ENCODE assay signal across 10 mouse cellular contexts in genomic region chr9:21037481-21037891, GRCm38 (mm10). TPM values are rescaled to one million over a fixed set of nuclear protein-coding genes. Genes with fewer than 3 reads are reported as not detected.
DNase-seq lines count a peak whose midpoint lies in the region; ATAC-seq and TF ChIP-seq lines count a peak whose summit lies in the region.
"Had no signal": no experiment of that assay in that cellular context is flagged by ENCODE, and none has a peak within 500 bp of the region (broad histone marks: within the 10 kb centered on the region; RNA-seq: fewer than 3 reads in every experiment).

No protein-coding gene starts in this region.

- H3K27ac ChIP-seq in forebrain, postnatal 0 days (ENCODE audit: low read depth, low read length): no peak overlapping the region
- no peak overlapping the region for H3K27ac ChIP-seq in kidney, embryonic 16.5 days (ENCODE audit: low read length)
- no peak overlapping the region for H3K27ac ChIP-seq in midbrain, embryonic 11.5 days (ENCODE audit: low read depth, low read length)

- peaks cover 55% of the 10 kb centered on the region for H3K27me3 ChIP-seq in forebrain, postnatal 0 days (ENCODE audit: insufficient read depth, low read length)
- peaks cover 68% of the 10 kb centered on the region for H3K27me3 ChIP-seq in kidney, embryonic 16.5 days (ENCODE audit: insufficient read depth, low read length)
- peaks cover 75% of the 10 kb centered on the region for H3K27me3 ChIP-seq in midbrain, embryonic 11.5 days (ENCODE audit: control insufficient read depth, insufficient read depth, low read length)
- H3K27me3 ChIP-seq: CH12.LX had no signal

- peak overlapping the region; percentile 79 for H3K4me2 ChIP-seq in forebrain, postnatal 0 days (ENCODE audit: low read depth)
- H3K4me2 ChIP-seq in kidney, embryonic 16.5 days (replicated peaks; ENCODE audit: low read depth, low read length): peak overlapping the region; percentile 56
- peak overlapping the region; percentile 53 for H3K4me2 ChIP-seq in midbrain, embryonic 11.5 days

- peak; percentile 84 for ATAC-seq in forebrain, postnatal 0 days
- ATAC-seq in kidney, embryonic 16.5 days (ENCODE audit: low FRiP score, low TSS enrichment): 0 out of 2 replicates have a peak, but pooled peaks have one; percentile 10
- peak; percentile 43; the same call in 1 of the 2 replicates for ATAC-seq in midbrain, embryonic 11.5 days (ENCODE audit: low FRiP score)

- WGBS in forebrain, postnatal 0 days: 2% methylated on average over 31 of the region's 31 CpGs
- 1% methylated on average over 31 of the region's 31 CpGs for whole genome bisulfite sequencing in kidney, embryonic 16.5 days
- WGBS in midbrain, embryonic 11.5 days: 2% methylated on average over 31 of the region's 31 CpGs

- H3K4me3 ChIP-seq in forebrain, postnatal 0 days (ENCODE audit: low read depth, low read length): peak overlapping the region; percentile 43
- peak overlapping the region; percentile 39 for H3K4me3 ChIP-seq in kidney, embryonic 16.5 days (ENCODE audit: low read length)
- peak overlapping the region; percentile 24 for H3K4me3 ChIP-seq in midbrain, embryonic 11.5 days (ENCODE audit: low read depth, low read length)

- DNase-seq in embryo, embryonic 10.5 days (ENCODE audit: low spot score): peak; percentile 38
- DNase-seq in embryo, embryonic 10 days (ENCODE audit: low spot score): no peak
- DNase-seq in Muller cell, postnatal 12 days (ENCODE audit: inconsistent ontology term): peak; percentile 76
- DNase-seq in forebrain, postnatal 0 days: peak; percentile 76
- peak; percentile 92 for DNase-seq in midbrain, embryonic 11.5 days (ENCODE audit: low spot score, missing footprints)
- DNase-seq in adipocyte (ENCODE audit: low spot score): no peak
- DNase-seq in gastrocnemius, adult 8-10 months (ENCODE audit: low spot score in 2 of 2): no peak

- no peaks in the 10 kb centered on the region for H3K9me3 ChIP-seq in forebrain, postnatal 0 days (ENCODE audit: low read length)
- no peaks in the 10 kb centered on the region for H3K9me3 ChIP-seq in kidney, embryonic 16.5 days (ENCODE audit: low read length)
- no peaks in the 10 kb centered on the region for H3K9me3 ChIP-seq in midbrain, embryonic 11.5 days (ENCODE audit: control insufficient read depth, low read length)

- no peaks in the 10 kb centered on the region for H3K36me3 ChIP-seq in forebrain, postnatal 0 days (ENCODE audit: insufficient read depth)
- H3K36me3 ChIP-seq in kidney, embryonic 16.5 days (ENCODE audit: insufficient read depth, low read length): no peaks in the 10 kb centered on the region
- no peaks in the 10 kb centered on the region for H3K36me3 ChIP-seq in midbrain, embryonic 11.5 days (ENCODE audit: control insufficient read depth, insufficient read depth, low read length)

- no peak for TF ChIP-seq CTCF in forebrain, postnatal 0 days (IDR thresholded peaks at IDR 0.05; ENCODE audit: low read depth)

- peak overlapping the region; percentile 67 for H3K9ac ChIP-seq in forebrain, postnatal 0 days
- peak overlapping the region; percentile 28; the same call in 1 of the 2 replicates for H3K9ac ChIP-seq in kidney, embryonic 16.5 days (replicated peaks; ENCODE audit: low read length)
- peak overlapping the region; percentile 44 for H3K9ac ChIP-seq in midbrain, embryonic 11.5 days (ENCODE audit: low read length)

- peaks cover 13% of the 10 kb centered on the region for H3K4me1 ChIP-seq in forebrain, postnatal 0 days (ENCODE audit: insufficient read depth)
- H3K4me1 ChIP-seq in kidney, embryonic 16.5 days (ENCODE audit: insufficient read depth, low read length): peaks cover 44% of the 10 kb centered on the region
- peaks cover 18% of the 10 kb centered on the region for H3K4me1 ChIP-seq in midbrain, embryonic 11.5 days (ENCODE audit: control insufficient read depth, insufficient read depth, low read length)

RNA-seq across cellular contexts. Expression of gene Icam5, which starts 5.6 kb away (rescaled TPM):
- total RNA-seq in forebrain, postnatal 0 days (2014; rRNA removed): 17.2 and 19.4 TPM in 2 replicates
- 8.2 and 10.3 TPM in 2 replicates for polyA plus RNA-seq in forebrain, postnatal 0 days (2015; fragmentation: Nextera tagmentation; extraction: Ambion mirVana)
- polyA plus RNA-seq in kidney, embryonic 16.5 days (2015; fragmentation: Nextera tagmentation; extraction: Ambion mirVana): 0.39 and 0.45 TPM in 2 replicates
- polyA plus RNA-seq in midbrain, embryonic 11.5 days (2014; fragmentation: Nextera tagmentation; extraction: Ambion mirVana): not detected in 2 replicates
- total RNA-seq in gastrocnemius, adult 8-10 months (2022): under 1 TPM in 1 of 4 experiments, not detected in 3; 0.08 TPM
- total RNA-seq: neutrophil, adult 5-6 weeks had no signal

RNA-seq across cellular contexts. Expression of gene Icam4, which starts 8.3 kb away (rescaled TPM):
- total RNA-seq in forebrain, postnatal 0 days (2014; rRNA removed): not detected in 2 replicates
- polyA plus RNA-seq in forebrain, postnatal 0 days (2015; fragmentation: Nextera tagmentation; extraction: Ambion mirVana): not detected in 2 replicates
- polyA plus RNA-seq in kidney, embryonic 16.5 days (2015; fragmentation: Nextera tagmentation; extraction: Ambion mirVana): 0.84 and 0.91 TPM in 2 replicates
- polyA plus RNA-seq in midbrain, embryonic 11.5 days (2014; fragmentation: Nextera tagmentation; extraction: Ambion mirVana): 5.4 and 9.2 TPM in 2 replicates
- 1 to 10 TPM; 1.3 to 2.7 (median 1.8) TPM for total RNA-seq in gastrocnemius, adult 8-10 months (2022)
- total RNA-seq: neutrophil, adult 5-6 weeks had no signal

RNA-seq across cellular contexts. Expression of gene Icam1, which starts 21.7 kb away (rescaled TPM):
- total RNA-seq in forebrain, postnatal 0 days (2014; rRNA removed): 3.2 and 3.7 TPM in 2 replicates
- 3.1 and 3.6 TPM in 2 replicates for polyA plus RNA-seq in forebrain, postnatal 0 days (2015; fragmentation: Nextera tagmentation; extraction: Ambion mirVana)
- 14.2 and 18.0 TPM in 2 replicates for polyA plus RNA-seq in kidney, embryonic 16.5 days (2015; fragmentation: Nextera tagmentation; extraction: Ambion mirVana)
- polyA plus RNA-seq in midbrain, embryonic 11.5 days (2014; fragmentation: Nextera tagmentation; extraction: Ambion mirVana): 3.9 and 4.0 TPM in 2 replicates
- 1 to 10 TPM; 1.3 to 2.3 (median 1.4) TPM for total RNA-seq in gastrocnemius, adult 8-10 months (2022)

RNA-seq across cellular contexts. Expression of gene Zglp1, which starts 29.4 kb away (rescaled TPM):
- total RNA-seq in forebrain, postnatal 0 days (2014; rRNA removed): not detected in 2 replicates
- polyA plus RNA-seq in forebrain, postnatal 0 days (2015; fragmentation: Nextera tagmentation; extraction: Ambion mirVana): 0.56 and 0.84 TPM in 2 replicates
- polyA plus RNA-seq in kidney, embryonic 16.5 days (2015; fragmentation: Nextera tagmentation; extraction: Ambion mirVana): 0.59 and 0.64 TPM in 2 replicates
- 0.86 and 2.1 TPM in 2 replicates for polyA plus RNA-seq in midbrain, embryonic 11.5 days (2014; fragmentation: Nextera tagmentation; extraction: Ambion mirVana)
- total RNA-seq in gastrocnemius, adult 8-10 months (2022): not detected
- total RNA-seq: neutrophil, adult 5-6 weeks had no signal

RNA-seq across cellular contexts. Expression of gene Mrpl4, which starts 34.9 kb away (rescaled TPM):
- 59.9 and 77.8 TPM in 2 replicates for total RNA-seq in forebrain, postnatal 0 days (2014; rRNA removed)
- polyA plus RNA-seq in forebrain, postnatal 0 days (2015; fragmentation: Nextera tagmentation; extraction: Ambion mirVana): 101 and 111 TPM in 2 replicates
- polyA plus RNA-seq in kidney, embryonic 16.5 days (2015; fragmentation: Nextera tagmentation; extraction: Ambion mirVana): 161 and 169 TPM in 2 replicates
- polyA plus RNA-seq in midbrain, embryonic 11.5 days (2014; fragmentation: Nextera tagmentation; extraction: Ambion mirVana): 120 and 121 TPM in 2 replicates
- 10 to 100 TPM; 53.7 to 58.9 (median 55.7) TPM for total RNA-seq in gastrocnemius, adult 8-10 months (2022)

Comparison
In these comparisons a context has a peak if more than half of its experiments do, and no peak if none do; other contexts are left out.
1. DNase-seq: peak in embryo, embryonic 10.5 days (single experiment), Muller cell, postnatal 12 days (single experiment), forebrain, postnatal 0 days (single experiment) and midbrain, embryonic 11.5 days (single experiment); none in embryo, embryonic 10 days (single experiment), adipocyte (single experiment) and gastrocnemius, adult 8-10 months (0 of 2).
2. ATAC-seq: peak in every context shown above with its lines; median percentile 84 in forebrain, postnatal 0 days; 43 in midbrain, embryonic 11.5 days; 10 in kidney, embryonic 16.5 days.
3. Peak in every context shown above with its lines, with median percentiles within 50 percentile points of each other: H3K4me2 ChIP-seq, H3K4me3 ChIP-seq and H3K9ac ChIP-seq.